Mouse (Mus musculus) lung, embryonic 14.5 days (tissue): ENCODE measurements around the gene Npnt. TPM values are rescaled to one million over a fixed set of nuclear protein-coding genes. Genes with fewer than 3 reads are reported as not detected.

Source experiments
- ATAC-seq: fragments of 200-750 bp; cut with Nextera tagmentation; 2 replicates; pipeline ENCODE4 v1.8.0; 2017; ENCODE audit warnings: mild to moderate bottlenecking, moderate TSS enrichment, moderate library complexity; ENCODE audit not compliant: insufficient read depth
- DNase-seq: peaks from one replicate; pipeline ENCODE4 v3.0.0-alpha.2; 2015
- H3K27ac ChIP-seq: fragments of 300-500 bp; sonication (generic); 2 replicates; pipeline ENCODE4 v1.5.1; 2014; ENCODE audit warnings: low read depth, mild to moderate bottlenecking, moderate library complexity
- H3K27me3 ChIP-seq: fragments of 300-500 bp; sonication (generic); 2 replicates; pipeline ENCODE4 v1.6.1; 2014; ENCODE audit warnings: low read length, control low read depth; ENCODE audit not compliant: insufficient read depth
- H3K36me3 ChIP-seq: fragments of 300-500 bp; sonication (generic); 2 replicates; pipeline ENCODE4 v1.6.1; 2014; ENCODE audit warnings: control low read depth; ENCODE audit not compliant: insufficient read depth
- H3K4me1 ChIP-seq: fragments of 300-500 bp; sonication (generic); 2 replicates; pipeline ENCODE4 v1.6.1; 2014; ENCODE audit warnings: antibody characterized with exemption, control low read depth; ENCODE audit not compliant: insufficient read depth
- H3K4me2 ChIP-seq: fragments of 300-500 bp; sonication (generic); 2 replicates; pipeline ENCODE4 v1.6.1; 2014; ENCODE audit warnings: mild to moderate bottlenecking
- H3K4me3 ChIP-seq: fragments of 300-500 bp; sonication (generic); 2 replicates; pipeline ENCODE4 v1.5.1; 2014; ENCODE audit warnings: low read depth, low read length
- H3K9ac ChIP-seq: fragments of 300-500 bp; sonication (generic); 2 replicates; pipeline ENCODE4 v1.6.1; 2014
- H3K9me3 ChIP-seq: fragments of 300-500 bp; sonication (generic); 2 replicates; pipeline ENCODE4 v1.6.1; 2016; ENCODE audit warnings: low read depth, low read length, control low read depth
- CTCF ChIP-seq: IDR thresholded peaks from 2 replicates; pipeline ENCODE4 v1.5.1; 2016; ENCODE audit warnings: antibody characterized with exemption, low read depth
- WGBS: fragments of 180-500 bp; shearing (Covaris S2); extraction: QIAGEN DNeasy Blood & Tissue Kit; methylation state at CpG from one replicate; pipeline ENCODE4 v1.1.7; 2014; 5-methylcytosine and 5-hydroxymethylcytosine counted together
- polyA plus RNA-seq: library from polyadenylated mRNA; unstranded; fragments of >200 nt; fragmentation: Nextera tagmentation; extraction: Ambion mirVana; gene quantifications from 2 replicates; pipeline ENCODE4 v1.2.1, GENCODE M21; 2014

Npnt gene
- polyA plus RNA-seq, 1 experiment from 2014 or later = 84.5 TPM

GRCm38 (mm10) chr3:132835118-132835794, 114.8 kb downstream of the Npnt start:
- no peak overlapping the region for H3K4me2 ChIP-seq
- ATAC-seq = no peak; the same call in 1 of the 2 replicates
- H3K4me3 ChIP-seq = no peak overlapping the region
- no peak for TF ChIP-seq CTCF
- no peaks in the 10 kb centered on the region for H3K9me3 ChIP-seq
- H3K4me1 ChIP-seq = no peaks in the 10 kb centered on the region
- WGBS = 55% methylated on average over 6 of the region's 6 CpGs
- H3K9ac ChIP-seq = no peak overlapping the region
- H3K27ac ChIP-seq = no peak overlapping the region
- peaks cover 16% of the 10 kb centered on the region; the same call in 1 of the 2 replicates for H3K36me3 ChIP-seq
- DNase-seq = no peak
- no peaks in the 10 kb centered on the region for H3K27me3 ChIP-seq

Other genes starting within 250 kb of the Npnt start
- 22.7 and 24.7 TPM in 2 replicates for gene Ints12, start 141.5 kb upstream of the Npnt start, polyA plus RNA-seq
- gene Gstcd, start 141.7 kb upstream of the Npnt start, polyA plus RNA-seq = 11.6 and 12.6 TPM in 2 replicates